Mouse (Mus musculus): Measurements from ENCODE around the gene Ttc32.

Ttc32 gene

GRCm38 (mm10) chr12:9050824-9051223, 21.0 kb downstream of the Ttc32 start:
- WGBS: 58% methylated on average over 6 of the region's 6 CpGs

DNA sequence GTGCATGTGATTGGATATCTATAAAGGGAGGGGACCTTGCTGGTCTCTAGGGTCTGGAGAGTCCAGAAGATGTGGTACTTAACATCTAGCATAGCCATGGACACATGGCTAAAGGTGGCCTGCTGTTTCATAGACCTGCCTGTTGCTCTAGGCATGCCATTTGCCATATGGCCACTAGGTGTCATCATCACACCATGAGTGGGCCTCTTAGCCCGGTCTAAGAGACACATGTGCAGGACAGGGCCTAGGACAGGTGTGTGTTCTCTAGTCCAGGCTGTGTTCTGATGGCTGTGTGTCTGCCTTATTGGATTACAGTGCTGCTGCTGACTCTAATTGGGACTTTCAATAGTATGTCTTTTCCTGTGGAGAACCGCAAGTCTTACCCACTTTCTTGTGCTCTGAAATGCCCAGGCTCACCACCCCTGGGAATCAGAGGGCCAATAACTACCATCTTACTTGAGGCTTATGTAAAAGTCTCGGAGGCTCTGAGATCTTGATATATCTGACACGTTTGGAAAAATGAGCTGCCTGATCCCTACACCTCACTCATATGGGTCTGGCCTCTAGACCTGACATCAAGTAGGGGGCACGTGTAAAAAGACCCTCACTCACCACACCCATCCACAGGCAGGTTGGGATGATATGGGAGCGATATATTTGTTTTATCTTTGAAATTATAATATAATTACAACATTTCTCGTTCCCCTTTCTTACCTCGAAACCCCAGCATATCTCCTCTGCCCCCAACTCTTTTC, 22.5 kb downstream of the Ttc32 start:
- 60% methylated on average over 8 of the region's 8 CpGs for WGBS

DNA sequence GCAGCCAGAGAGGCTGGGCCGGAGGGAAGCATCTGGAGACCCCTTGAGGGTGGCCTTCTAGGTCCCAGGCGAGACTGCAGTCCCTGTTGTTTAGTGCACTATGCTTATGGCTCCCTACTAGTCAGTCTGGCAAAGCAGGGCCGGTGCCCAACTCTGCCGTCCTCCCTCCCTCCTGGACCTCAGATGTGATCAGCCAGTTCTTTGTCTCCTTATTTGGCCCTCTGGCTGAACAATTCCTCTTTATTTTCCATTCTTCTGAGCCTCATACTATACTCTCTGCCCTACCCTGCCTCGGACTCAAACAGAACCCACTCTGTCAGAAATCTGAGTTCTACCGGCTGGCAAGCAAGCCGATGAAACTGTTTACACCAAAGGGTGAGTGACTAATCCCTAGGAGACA, 23.5 kb downstream of the Ttc32 start:
- 72% methylated on average over 7 of the region's 7 CpGs for WGBS

GRCm38 (mm10) chr12:9054012-9054411, 24.2 kb downstream of the Ttc32 start:
- 83% methylated on average over 2 of the region's 2 CpGs for WGBS

DNA sequence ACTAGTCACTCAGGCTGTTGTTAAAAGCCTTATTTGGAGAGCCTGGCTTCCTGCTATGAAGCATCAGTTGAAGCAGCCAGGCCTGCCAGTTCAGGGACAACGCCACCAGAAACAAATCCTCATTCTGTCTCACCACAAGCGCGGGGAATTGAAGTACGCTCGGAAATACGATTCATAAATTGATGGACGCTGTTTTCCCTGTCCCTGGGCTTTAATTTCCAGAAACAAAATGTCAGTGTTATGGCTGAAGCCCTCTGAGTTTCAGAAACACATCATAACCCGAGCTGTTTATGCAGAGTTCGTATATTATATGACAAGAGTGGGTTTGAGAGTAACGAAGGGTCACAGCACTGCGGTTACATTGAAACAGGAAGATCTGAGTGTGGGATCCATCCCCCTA, 25.5 kb downstream of the Ttc32 start:
- 74% methylated on average over 11 of the region's 11 CpGs for WGBS

DNA sequence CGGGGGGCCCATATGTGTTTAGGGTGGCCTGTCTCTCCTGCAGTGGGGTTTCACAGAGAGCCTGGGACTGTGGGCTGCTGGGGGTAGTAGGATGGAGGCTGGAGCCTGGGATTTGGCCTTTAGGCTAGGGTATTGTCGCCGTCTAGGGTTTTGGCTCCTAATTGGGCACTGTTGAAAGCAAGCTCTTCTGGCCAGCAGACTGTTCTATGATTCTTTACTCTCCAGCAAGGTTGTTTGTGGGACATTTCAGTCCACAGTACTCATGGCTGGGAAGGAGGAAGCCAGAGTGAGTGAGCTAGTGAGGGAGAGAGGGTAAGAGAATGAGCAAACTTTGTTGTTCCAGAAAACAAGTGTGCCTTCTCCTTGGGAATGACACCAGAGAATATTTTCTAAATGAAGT, 29.7 kb downstream of the Ttc32 start:
- 82% methylated on average over 3 of the region's 3 CpGs for WGBS

- 93% methylated on average over 9 of the region's 9 CpGs for WGBS
Observed at GRCm38 (mm10) chr12:9059965-9060364, 30.2 kb downstream of the Ttc32 start.

- WGBS: 72% methylated on average over 6 of the region's 6 CpGs
Observed at GRCm38 (mm10) chr12:9063611-9064010, 33.8 kb downstream of the Ttc32 start.

DNA sequence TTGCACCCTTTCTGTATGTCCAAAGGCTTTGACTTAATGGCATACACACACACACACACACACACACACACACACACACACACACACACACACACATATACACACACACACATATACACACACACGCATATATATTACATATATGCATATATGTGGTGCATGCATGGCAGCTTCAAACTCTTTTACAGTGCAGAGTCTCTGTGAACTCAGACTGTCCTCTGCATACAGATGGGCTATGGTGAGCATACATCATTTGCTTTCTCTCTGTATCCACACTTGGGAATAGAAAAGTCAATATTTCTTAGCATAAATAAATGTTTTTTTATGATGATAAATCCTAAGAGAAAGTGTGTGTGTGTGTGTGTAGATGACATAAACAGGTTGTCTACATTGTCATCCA, 41.3 kb downstream of the Ttc32 start:
- WGBS: 95% methylated on average over 1 of the region's 1 CpGs

DNA sequence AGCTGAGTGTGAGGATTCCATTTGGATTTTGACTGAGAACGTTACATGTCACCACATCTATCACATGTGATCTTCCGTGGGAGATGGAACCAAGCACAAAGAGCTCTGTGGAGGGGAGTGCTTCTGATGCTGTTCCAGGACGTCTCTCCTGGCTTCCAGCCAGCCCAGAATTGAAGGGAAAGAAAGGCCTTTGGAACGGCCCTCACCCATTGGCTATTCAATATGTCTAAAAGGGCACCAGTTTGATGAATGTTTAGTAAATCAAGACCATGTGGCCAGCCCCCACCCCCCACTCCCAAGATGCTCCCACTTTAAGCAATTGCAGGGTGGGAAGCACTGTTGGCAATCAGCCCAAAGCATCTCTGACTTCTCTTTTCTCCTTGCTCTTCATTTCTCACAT, 41.7 kb downstream of the Ttc32 start:
- 42% methylated on average over 4 of the region's 4 CpGs for WGBS

DNA sequence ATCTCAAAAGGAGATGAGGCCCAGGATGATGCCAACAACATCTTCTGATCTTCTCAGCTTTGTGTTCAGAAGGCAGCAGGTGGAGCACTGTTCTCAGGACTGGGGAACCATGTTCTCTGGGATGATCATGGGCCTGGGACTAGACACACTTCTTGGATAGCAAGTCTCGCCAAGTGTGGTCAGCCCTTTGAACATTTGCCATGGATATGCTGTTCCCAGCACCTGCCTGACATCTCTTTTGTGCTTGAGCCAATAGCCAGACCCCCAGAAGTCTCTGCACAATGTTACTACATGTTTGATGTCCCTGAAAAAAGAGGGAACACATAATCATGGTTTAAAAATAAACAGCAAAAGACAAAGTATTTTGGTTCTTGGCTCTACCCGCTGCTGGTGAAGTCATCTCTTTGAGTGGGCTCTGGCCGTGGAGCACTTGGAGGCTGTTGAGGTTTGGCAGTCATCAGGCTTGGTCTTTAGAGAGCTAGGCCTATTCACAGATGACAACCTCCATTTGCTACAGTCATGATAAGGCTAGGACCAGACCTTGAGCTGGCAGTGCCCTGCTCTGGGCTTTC, 47.8 kb downstream of the Ttc32 start:
- 71% methylated on average over 3 of the region's 3 CpGs for WGBS

DNA sequence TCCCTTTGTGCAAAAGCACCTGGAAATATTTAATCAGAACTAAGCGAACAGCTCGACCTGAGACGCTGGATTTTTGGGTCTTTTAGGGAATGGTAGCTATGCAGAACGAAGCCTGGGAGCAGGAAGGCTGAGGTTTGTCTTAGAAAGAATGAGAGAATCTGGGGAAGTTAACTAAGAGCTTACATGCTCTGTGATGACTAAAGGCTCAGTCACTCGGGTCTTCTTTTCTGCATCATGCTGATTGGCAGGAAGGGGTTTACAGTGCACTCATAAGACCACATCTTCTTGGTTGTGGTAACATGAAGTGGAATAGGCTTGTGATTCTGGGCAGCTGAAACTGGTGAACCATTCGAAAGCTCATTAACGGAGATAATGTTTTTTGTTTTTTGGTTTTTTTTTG, 60.4 kb downstream of the Ttc32 start:
- 84% methylated on average over 7 of the region's 7 CpGs for WGBS
